Mouse (Mus musculus) G1E (cell line): ENCODE data around the gene Itga9. TPM values are rescaled to one million over a fixed set of nuclear protein-coding genes. Genes with fewer than 3 reads are reported as not detected.
"Not testable (repeated sequence)": the region's sequence is repeated elsewhere in the genome, so short reads cannot be mapped to it uniquely, and the experiment has no call there.

Experiments used
- ATAC-seq: 2 replicates; pipeline ENCODE4 v1.8.0; 2016; ENCODE audit warnings: mild to moderate bottlenecking; ENCODE audit not compliant: insufficient number of reproducible peaks, poor library complexity, low FRiP score, severe bottlenecking; ENCODE audit errors: extremely low read depth
- DNase-seq: peaks from one replicate; pipeline ENCODE4 v3.0.0; 2012; ENCODE audit warnings: low spot score
- H3K27me3 ChIP-seq: 2 replicates; pipeline ENCODE4 v1.6.1; 2012; ENCODE audit warnings: mild to moderate bottlenecking, low read length, inconsistent platforms; ENCODE audit not compliant: insufficient read depth
- H3K36me3 ChIP-seq: replicated peaks from 2 replicates; pipeline ENCODE3; 2012; ENCODE audit warnings: mild to moderate bottlenecking, inconsistent platforms
- H3K4me1 ChIP-seq: 2 replicates; pipeline ENCODE4 v1.6.1; 2012; ENCODE audit warnings: low read depth, low read length, inconsistent platforms, mixed read lengths; ENCODE audit not compliant: insufficient read depth
- H3K4me3 ChIP-seq: 2 replicates; pipeline ENCODE4 v1.5.1; 2012; ENCODE audit warnings: low read depth, mild to moderate bottlenecking, inconsistent platforms, low read length, moderate library complexity, mixed read lengths
- H3K9me3 ChIP-seq: replicated peaks from 2 replicates; pipeline ENCODE4 v1.6.1; 2012; ENCODE audit warnings: inconsistent platforms
- CTCF ChIP-seq: IDR thresholded peaks from 2 replicates; pipeline ENCODE4 v1.5.1; 2012; ENCODE audit warnings: low read depth, low read length, inconsistent platforms, mixed read lengths
- GATA1 ChIP-seq: IDR thresholded peaks from 2 replicates; pipeline ENCODE4 v1.6.1; 2012; ENCODE audit warnings: borderline replicate concordance, low read length, inconsistent platforms, mixed read lengths
- GATA2 ChIP-seq: IDR thresholded peaks from 2 replicates; pipeline ENCODE4 v1.6.1; 2012; ENCODE audit warnings: low read depth, low read length, inconsistent platforms, borderline replicate concordance
- POLR2AphosphoS5 ChIP-seq: IDR thresholded peaks from 2 replicates; pipeline ENCODE4 v1.6.1; 2012; ENCODE audit warnings: low read depth, low read length, inconsistent platforms; ENCODE audit not compliant: insufficient replicate concordance
- TAL1 ChIP-seq: conservative IDR thresholded peaks from 2 replicates; pipeline ENCODE4 v1.6.1; 2012; ENCODE audit warnings: low read depth, low read length, inconsistent platforms, mixed read lengths
- polyA plus RNA-seq: library from polyadenylated mRNA; stranded (reverse); fragments of >175 nt; gene quantifications from 2 replicates; pipeline ENCODE4 v1.2.3, GENCODE M21; 2012
- total RNA-seq, 2 experiments: library from RNA; stranded (forward) in 1 of 2; stranded (reverse) in 1 of 2; fragments of 200-1000 nt in 1 of 2; fragments of >200 nt in 1 of 2; fragmentation: Nextera tagmentation in 1 of 2; gene quantifications; 2 replicates each; pipeline ENCODE4 v1.2.3; 2014 to 2017

The Itga9 gene
- total and polyA plus RNA-seq, 3 experiments: 0.11 TPM; not detected in 2

GRCm38 (mm10) chr9:118596767-118597166 lies 9.7 kb upstream of the Itga9 start:
- Histone ChIP-seq H3K9me3 (peaks cover 20% of the 10 kb centered on the region), H3K36me3 (no peaks in the 10 kb centered on the region), H3K4me1 (no peaks in the 10 kb centered on the region), H3K4me3 (no peak overlapping the region), H3K27me3 (no peaks in the 10 kb centered on the region)
- ATAC-seq (no peak), DNase-seq (no peak)
- TF ChIP-seq GATA2: no peak
- TF ChIP-seq TAL1: no peak
- TF ChIP-seq GATA1: no peak
- TF ChIP-seq CTCF: no peak
- no peak for TF ChIP-seq POLR2AphosphoS5

- not testable (repeated sequence) for ATAC-seq, H3K27me3 ChIP-seq, DNase-seq, H3K4me3 ChIP-seq, H3K36me3 ChIP-seq, H3K4me1 ChIP-seq
- H3K9me3 ChIP-seq: peaks cover 33% of the 10 kb centered on the region
Observed at GRCm38 (mm10) chr9:118600393-118600792, 6.1 kb upstream of the Itga9 start.

GRCm38 (mm10) chr9:118602576-118602975 lies 3.9 kb upstream of the Itga9 start:
- no peaks in the 10 kb centered on the region for H3K4me1 ChIP-seq
- H3K4me3 ChIP-seq: no peak overlapping the region
- H3K27me3 ChIP-seq: no peaks in the 10 kb centered on the region
- H3K9me3 ChIP-seq: peaks cover 48% of the 10 kb centered on the region
- DNase-seq (no peak), ATAC-seq (no peak)
- H3K36me3 ChIP-seq: no peaks in the 10 kb centered on the region
- TF ChIP-seq TAL1 (no peak), CTCF (no peak), GATA2 (no peak), POLR2AphosphoS5 (no peak), GATA1 (no peak)

GRCm38 (mm10) chr9:118606817-118607371 lies 404 bp downstream of the Itga9 start:
- no peak overlapping the region; the same call in 1 of the 2 replicates for H3K4me3 ChIP-seq
- no peaks in the 10 kb centered on the region for H3K4me1 ChIP-seq
- peaks cover 58% of the 10 kb centered on the region for H3K9me3 ChIP-seq
- DNase-seq (no peak), ATAC-seq (no peak)
- TF ChIP-seq POLR2AphosphoS5: no peak
- no peak for TF ChIP-seq CTCF
- no peak for TF ChIP-seq GATA2
- TF ChIP-seq GATA1: no peak
- no peak for TF ChIP-seq TAL1
- no peaks in the 10 kb centered on the region for H3K36me3 ChIP-seq
- no peaks in the 10 kb centered on the region for H3K27me3 ChIP-seq

GRCm38 (mm10) chr9:118607701-118608401 lies 1.4 kb downstream of the Itga9 start:
- no peak overlapping the region for H3K4me3 ChIP-seq
- H3K4me1 ChIP-seq: no peaks in the 10 kb centered on the region
- DNase-seq: no peak
- H3K36me3 ChIP-seq: no peaks in the 10 kb centered on the region
- no peaks in the 10 kb centered on the region for H3K27me3 ChIP-seq
- no peak for ATAC-seq
- TF ChIP-seq CTCF: no peak
- no peak for TF ChIP-seq POLR2AphosphoS5
- no peak for TF ChIP-seq GATA2
- TF ChIP-seq TAL1: no peak
- no peak for TF ChIP-seq GATA1
- peaks cover 61% of the 10 kb centered on the region for H3K9me3 ChIP-seq

- no peaks in the 10 kb centered on the region for H3K4me1 ChIP-seq
- ATAC-seq: no peak
- no peaks in the 10 kb centered on the region for H3K27me3 ChIP-seq
- no peak overlapping the region for H3K4me3 ChIP-seq
- DNase-seq: no peak
- H3K9me3 ChIP-seq: peaks cover 62% of the 10 kb centered on the region
- TF ChIP-seq GATA2 (no peak), CTCF (no peak), GATA1 (no peak), POLR2AphosphoS5 (no peak), TAL1 (no peak)
- no peaks in the 10 kb centered on the region for H3K36me3 ChIP-seq
Observed at GRCm38 (mm10) chr9:118608556-118608955, 2.1 kb downstream of the Itga9 start.
